Mouse (Mus musculus) spleen, postnatal 10 days (tissue): ENCODE data around the gene Zswim4.

Experiments
- DNase-seq, 2 experiments: peaks; one replicate each; pipeline ENCODE4 v3.0.0; 2021 to 2022; ENCODE audit warnings: low spot score in 2 of 2

Zswim4 gene

DNA sequence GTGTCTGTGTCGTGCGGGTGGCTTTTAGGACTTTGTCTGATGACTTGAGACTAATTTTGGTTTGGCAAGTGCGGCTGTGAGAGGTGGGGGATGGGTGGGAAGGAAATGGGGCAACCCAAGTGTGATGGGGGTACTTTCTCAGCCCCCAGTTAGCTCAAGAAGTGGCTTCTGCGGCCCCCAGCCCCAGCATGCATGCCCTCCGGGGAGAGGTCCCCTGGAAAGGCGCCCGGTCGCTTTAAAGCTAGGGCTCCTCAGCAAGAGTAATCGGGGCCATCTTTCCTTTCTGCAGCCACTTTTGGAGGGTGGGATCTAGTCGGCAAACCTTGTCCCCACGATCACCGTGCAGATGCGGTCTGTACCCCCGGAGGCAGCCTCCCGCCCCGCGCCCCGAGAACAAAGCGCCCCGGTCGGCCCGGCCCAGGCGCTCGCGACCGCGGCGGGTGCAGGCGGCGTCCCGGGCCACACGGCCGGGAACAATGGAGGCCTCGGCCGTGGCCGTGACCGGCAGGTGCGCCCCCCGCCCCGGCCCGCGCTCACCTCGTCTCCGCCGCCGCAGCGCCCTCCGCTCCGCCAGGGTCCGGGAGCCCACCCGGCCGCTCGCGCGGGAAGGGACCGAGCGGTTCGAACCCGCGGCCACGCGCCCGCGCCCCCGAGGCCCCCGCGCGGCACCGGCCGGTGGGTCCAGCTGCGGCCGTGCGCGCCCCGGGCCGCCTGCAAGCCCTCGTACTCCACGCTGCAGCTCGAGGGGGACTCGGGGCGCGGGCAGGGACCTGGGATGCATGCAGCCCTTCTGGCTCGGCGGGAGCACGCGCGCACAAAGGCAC, 53.4 kb downstream of the Zswim4 start:
- DNase-seq: peak; percentile 26 to 43

DNA sequence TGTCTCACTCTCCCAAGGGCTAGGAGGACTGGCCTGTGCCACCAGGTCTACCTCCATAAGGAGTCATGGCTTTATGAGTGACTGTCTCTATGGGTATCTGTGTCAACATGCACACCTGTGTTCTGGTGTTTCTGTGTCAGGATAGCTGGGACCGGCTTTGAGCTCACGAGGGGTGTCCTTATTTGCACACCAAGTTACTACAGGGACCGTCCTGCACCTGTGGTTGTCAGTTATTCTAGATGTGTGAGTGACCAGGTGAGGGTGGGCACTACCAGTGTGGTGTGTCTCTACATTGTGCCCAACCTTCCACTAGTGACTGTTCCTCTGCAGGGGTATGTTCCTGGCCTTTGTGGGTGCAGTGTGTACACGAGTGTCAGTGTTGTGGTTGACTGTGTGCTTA, 54.0 kb downstream of the Zswim4 start:
- DNase-seq: no peak

DNA sequence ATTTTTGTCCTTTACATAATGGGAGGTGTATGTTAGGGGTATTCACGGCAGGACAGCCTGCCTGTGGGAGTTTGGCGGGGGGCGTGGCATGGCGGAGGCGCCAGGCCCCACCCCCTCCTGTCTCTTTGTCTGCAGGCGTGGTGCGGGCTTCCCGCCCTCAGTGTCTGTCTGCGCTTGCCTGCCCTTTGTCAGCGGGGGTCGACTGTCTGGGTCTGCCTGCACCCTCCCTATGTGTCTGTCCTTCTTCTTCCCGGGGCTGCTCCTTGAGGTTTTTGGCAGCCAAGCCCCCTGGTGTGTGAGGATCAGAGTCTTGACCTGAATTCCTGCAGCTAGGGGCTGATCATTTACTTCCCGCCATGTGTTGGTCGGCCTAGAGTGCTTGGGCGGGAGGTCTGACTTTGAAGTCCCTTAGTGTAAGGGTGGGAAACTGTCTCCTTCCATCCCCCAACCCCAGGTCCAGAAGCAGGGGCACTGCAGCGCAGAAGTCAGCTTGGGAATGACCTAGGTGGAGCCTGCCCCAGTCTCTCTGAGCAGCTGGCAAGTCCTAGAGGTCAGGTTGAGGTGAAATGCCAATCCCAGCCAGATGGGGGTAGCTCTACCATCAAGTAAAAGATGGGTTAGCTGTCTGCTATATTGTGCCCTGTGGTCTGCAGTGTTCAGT, 56.2 kb downstream of the Zswim4 start:
- DNase-seq: peak in 1 of 2 experiments; percentile 50

DNA sequence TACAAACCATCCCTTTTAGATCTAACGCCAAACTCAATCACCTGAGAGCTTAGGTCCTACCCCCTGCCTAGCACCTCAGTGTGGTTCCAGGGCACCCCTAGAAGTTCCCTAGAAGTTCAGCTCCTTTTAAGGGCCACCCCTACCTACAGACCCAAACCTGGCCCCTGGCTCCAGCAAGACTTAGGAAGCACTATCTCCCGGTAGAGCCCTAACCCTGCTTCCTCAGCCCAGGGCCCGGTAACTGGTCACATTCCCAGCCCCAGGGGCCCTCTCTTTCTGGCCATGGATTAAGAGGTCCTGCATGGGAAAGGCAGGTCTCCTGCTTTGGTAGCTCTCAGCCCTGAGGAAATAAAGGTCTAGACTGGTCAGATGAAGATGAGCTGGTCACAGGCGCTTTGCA, 56.9 kb downstream of the Zswim4 start:
- no peak for DNase-seq

DNA sequence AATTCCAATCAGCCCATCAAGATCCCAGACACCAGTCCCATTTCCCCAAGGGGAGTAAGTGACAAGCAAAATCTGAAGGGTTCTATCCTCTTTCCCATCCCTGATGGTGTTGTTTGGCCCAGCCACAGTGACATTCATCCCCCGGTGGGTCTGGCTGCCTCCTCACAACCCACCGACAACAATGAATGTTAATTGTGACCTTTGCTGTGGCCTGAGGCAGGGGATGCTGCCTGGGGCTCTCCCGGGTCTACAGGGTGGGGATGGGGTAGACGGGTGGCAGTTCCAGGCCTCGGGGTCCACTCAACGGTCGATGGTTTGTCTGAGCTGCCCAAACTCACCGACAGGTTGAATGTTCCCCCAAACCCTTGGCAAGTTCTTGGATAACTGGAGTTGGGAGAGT, 58.3 kb downstream of the Zswim4 start:
- no peak for DNase-seq

DNA sequence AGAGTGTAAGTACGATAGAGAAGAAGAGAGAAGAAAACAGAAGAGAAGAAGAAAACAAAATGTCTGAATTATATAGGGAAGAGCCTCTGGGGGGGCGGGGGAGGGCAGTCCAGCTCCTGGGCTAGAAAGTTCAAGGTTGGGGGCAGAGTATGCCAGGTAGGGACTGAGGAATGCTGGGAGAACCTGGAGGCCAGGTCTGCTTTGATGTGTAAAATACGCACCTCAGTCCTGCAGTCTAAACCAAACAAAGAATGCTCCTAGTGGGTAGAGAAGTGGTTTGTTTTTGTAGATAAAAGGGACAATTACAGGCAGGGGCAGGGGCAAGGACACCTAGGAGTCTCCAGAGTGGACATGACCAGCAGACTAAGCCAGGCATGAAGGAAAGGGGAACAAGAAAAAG, 59.5 kb downstream of the Zswim4 start:
- no peak for DNase-seq

DNA sequence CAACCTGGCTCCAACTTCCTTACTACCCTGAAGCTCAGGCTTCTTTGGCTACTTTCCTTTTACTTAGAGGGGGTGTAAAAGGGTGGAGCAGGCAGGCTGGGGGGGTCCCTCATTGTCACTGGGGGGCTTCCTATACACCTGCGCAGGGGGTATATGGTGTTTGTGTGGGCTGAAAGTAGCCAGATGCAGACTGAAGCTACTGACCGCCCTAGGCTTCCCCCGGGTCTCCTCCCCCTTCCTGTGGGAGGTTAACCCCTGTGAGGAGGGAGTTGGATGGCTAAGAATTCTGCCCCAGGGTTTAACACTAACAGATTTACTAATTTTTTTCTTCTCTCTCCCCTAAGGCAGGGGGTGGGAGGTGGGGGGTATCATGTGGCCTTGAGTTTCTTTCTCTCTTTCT, 60.3 kb downstream of the Zswim4 start:
- DNase-seq: no peak

DNA sequence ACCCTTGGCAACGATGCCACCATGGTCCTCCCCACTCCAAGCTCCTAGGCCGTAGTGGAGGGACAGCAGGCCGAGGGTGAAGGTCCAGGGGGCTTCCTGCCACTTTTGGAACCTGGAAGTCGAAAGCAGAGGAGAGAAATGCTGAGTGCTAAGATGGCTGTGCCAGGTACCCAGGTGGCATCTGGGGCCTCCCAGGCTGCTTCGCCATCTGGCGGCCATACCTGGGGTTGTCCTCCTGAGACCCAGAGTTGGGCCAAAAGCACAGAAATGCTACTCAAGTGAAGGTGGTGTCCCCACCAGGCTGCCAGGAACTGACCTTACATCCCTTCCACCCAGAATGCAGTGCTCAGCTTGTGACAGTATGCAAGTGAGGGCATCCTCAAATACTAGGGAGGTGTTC, 63.0 kb downstream of the Zswim4 start:
- DNase-seq: peak in 1 of 2 experiments; percentile 46

DNA sequence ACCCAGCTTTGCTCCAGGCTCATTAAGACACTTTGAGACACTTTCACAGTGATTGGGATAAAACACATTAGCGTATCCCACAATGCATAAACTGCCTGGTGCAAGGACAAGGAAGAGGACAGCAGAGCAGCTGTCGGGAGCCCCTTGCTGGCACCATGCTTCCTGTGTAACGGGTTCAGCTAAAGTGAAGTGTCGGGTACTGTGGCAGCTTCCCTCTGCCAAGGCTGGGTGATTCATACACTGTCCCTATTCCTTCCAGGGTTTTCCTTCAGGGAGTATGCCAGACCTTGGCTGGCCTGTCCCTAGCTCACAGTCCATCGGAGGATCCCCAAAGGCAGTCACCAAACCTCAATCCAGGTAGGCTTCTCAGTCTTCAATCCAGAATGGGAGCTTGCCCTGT, 66.8 kb downstream of the Zswim4 start:
- no peak for DNase-seq

DNA sequence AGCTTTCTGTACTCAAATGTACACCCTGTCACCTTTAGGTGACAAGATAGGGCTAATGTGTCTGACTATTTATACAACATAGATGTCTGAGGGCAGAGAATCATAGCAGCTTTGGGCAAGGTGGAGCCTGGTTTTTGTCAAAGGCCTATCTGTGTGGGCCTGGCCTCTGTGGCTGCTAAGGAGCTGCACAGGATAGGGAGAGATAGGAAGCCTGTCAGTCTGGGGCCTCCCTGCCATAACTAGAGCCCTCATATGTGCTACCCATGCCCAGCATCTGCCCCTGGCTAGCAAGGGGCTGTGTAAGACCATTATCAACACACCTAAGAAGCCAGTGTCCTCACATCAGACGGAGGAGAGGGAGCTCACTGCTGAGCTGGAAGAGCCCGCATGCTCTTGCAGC, 69.2 kb downstream of the Zswim4 start:
- DNase-seq: no peak
